Mouse (Mus musculus): ENCODE measurements around the gene Bbip1. TPM values are rescaled to one million over a fixed set of nuclear protein-coding genes. Genes with fewer than 3 reads are reported as not detected.
"Not testable (repeated sequence)": the region's sequence is repeated elsewhere in the genome, so short reads cannot be mapped to it uniquely, and the experiment has no call there.

Gene Bbip1
- polyA plus RNA-seq, 1 experiment = 31.0 TPM

- no peak overlapping the region for H3K4me3 ChIP-seq
- no peak for TF ChIP-seq CEBPB (IDR thresholded peaks at IDR 0.05; ENCODE audit: insufficient read depth, poor library complexity, severe bottlenecking)
- H3K4me2 ChIP-seq (ENCODE audit: low read depth) = no peak overlapping the region
- H3K27me3 ChIP-seq (ENCODE audit: control insufficient read depth, insufficient read depth, insufficient read length) = no peaks in the 10 kb centered on the region
- peaks cover 88% of the 10 kb centered on the region for H3K79me2 ChIP-seq (ENCODE audit: control insufficient read depth, insufficient read depth)
- no peak overlapping the region for H3ac ChIP-seq (ENCODE audit: control insufficient read depth, insufficient read length)
- no peaks in the 10 kb centered on the region for H3K36me3 ChIP-seq (ENCODE audit: control insufficient read depth, insufficient read depth)
These were observed 24.8 kb upstream of the Bbip1 start for GRCm38 (mm10) chr19:53969226-53969625.

- no peak overlapping the region for H3K4me3 ChIP-seq
- no peaks in the 10 kb centered on the region for H3K36me3 ChIP-seq (ENCODE audit: control insufficient read depth, insufficient read depth)
- no peak overlapping the region for H3ac ChIP-seq (ENCODE audit: control insufficient read depth, insufficient read length)
- H3K4me2 ChIP-seq (ENCODE audit: low read depth) = no peak overlapping the region
- TF ChIP-seq TCF3 (IDR thresholded peaks at IDR 0.05; ENCODE audit: insufficient read length, low read depth) (no peak), E2F4 (IDR thresholded peaks at IDR 0.05; ENCODE audit: insufficient read depth) (no peak), CEBPB (IDR thresholded peaks at IDR 0.05; ENCODE audit: insufficient read depth, poor library complexity, severe bottlenecking) (no peak), MAX (IDR thresholded peaks at IDR 0.05; ENCODE audit: low read depth) (no peak), POLR2A (IDR thresholded peaks at IDR 0.05; ENCODE audit: insufficient read length, low read depth) (no peak), USF1 (IDR thresholded peaks at IDR 0.05; ENCODE audit: low read depth) (no peak), MYOD1 (IDR thresholded peaks at IDR 0.05; ENCODE audit: control insufficient read depth in 1 of 3, insufficient read length in 2 of 3, low read depth in 2 of 3) (no peak), REST (IDR thresholded peaks at IDR 0.05; ENCODE audit: insufficient read depth, insufficient read length) (no peak), MYOG (IDR thresholded peaks at IDR 0.05; ENCODE audit: control insufficient read depth in 1 of 3, insufficient read depth in 1 of 3, insufficient read length in 2 of 3, low read depth in 2 of 3) (no peak), POLR2AphosphoS2 (IDR thresholded peaks at IDR 0.05; ENCODE audit: insufficient read length, low read depth) (no peak)
- H3K79me2 ChIP-seq (ENCODE audit: control insufficient read depth, insufficient read depth) = peaks cover 96% of the 10 kb centered on the region
- no peaks in the 10 kb centered on the region for H3K27me3 ChIP-seq (ENCODE audit: control insufficient read depth, insufficient read depth, insufficient read length)
These were observed 20.6 kb upstream of the Bbip1 start for GRCm38 (mm10) chr19:53964910-53965633.

- H3K79me2 ChIP-seq (ENCODE audit: control insufficient read depth, insufficient read depth) = peaks cover 96% of the 10 kb centered on the region
- not testable (repeated sequence) for H3K4me2 ChIP-seq (ENCODE audit: low read depth); H3K4me3 ChIP-seq; H3K27me3 ChIP-seq (ENCODE audit: control insufficient read depth, insufficient read depth, insufficient read length); H3ac ChIP-seq (ENCODE audit: control insufficient read depth, insufficient read length); H3K36me3 ChIP-seq (ENCODE audit: control insufficient read depth, insufficient read depth)
These were observed 19.9 kb upstream of the Bbip1 start for GRCm38 (mm10) chr19:53964347-53964746.

- no peak for TF ChIP-seq MAX (IDR thresholded peaks at IDR 0.05; ENCODE audit: low read depth)
- TF ChIP-seq REST (IDR thresholded peaks at IDR 0.05; ENCODE audit: insufficient read depth, insufficient read length) = no peak
- TF ChIP-seq TCF3 (IDR thresholded peaks at IDR 0.05; ENCODE audit: insufficient read length, low read depth) = no peak
- peak; percentile 91 for TF ChIP-seq CEBPB (IDR thresholded peaks at IDR 0.05; ENCODE audit: insufficient read depth, poor library complexity, severe bottlenecking)
- Histone ChIP-seq H3K36me3 (ENCODE audit: control insufficient read depth, insufficient read depth) (no peaks in the 10 kb centered on the region), H3K79me2 (ENCODE audit: control insufficient read depth, insufficient read depth) (peaks cover 97% of the 10 kb centered on the region), H3K4me2 (ENCODE audit: low read depth) (no peak overlapping the region), H3ac (ENCODE audit: control insufficient read depth, insufficient read length) (no peak overlapping the region), H3K4me3 (no peak overlapping the region), H3K27me3 (ENCODE audit: control insufficient read depth, insufficient read depth, insufficient read length) (no peaks in the 10 kb centered on the region)
These were observed 18.1 kb upstream of the Bbip1 start for GRCm38 (mm10) chr19:53962511-53962910.

GRCm38 (mm10) chr19:53957513-53957912 is 13.1 kb upstream of the Bbip1 start:
- Histone ChIP-seq H3K4me3 (no peak overlapping the region), H3K36me3 (ENCODE audit: control insufficient read depth, insufficient read depth) (no peaks in the 10 kb centered on the region)
- TF ChIP-seq REST (IDR thresholded peaks at IDR 0.05; ENCODE audit: insufficient read depth, insufficient read length) = no peak

GRCm38 (mm10) chr19:53945171-53946042 is 980 bp upstream of the Bbip1 start:
- no peaks in the 10 kb centered on the region for H3K27me3 ChIP-seq (ENCODE audit: control insufficient read depth, insufficient read depth, insufficient read length)
- peak overlapping the region; percentile 62 for H3K4me3 ChIP-seq

More at GRCm38 (mm10) chr19:53957513-53957912, 13.1 kb upstream of the Bbip1 start:
- Histone ChIP-seq H3K27me3 (ENCODE audit: control insufficient read depth, insufficient read depth, insufficient read length) (no peaks in the 10 kb centered on the region), H3ac (ENCODE audit: control insufficient read depth, insufficient read length) (no peak overlapping the region), H3K4me2 (ENCODE audit: low read depth) (no peak overlapping the region), H3K79me2 (ENCODE audit: control insufficient read depth, insufficient read depth) (peaks cover 99% of the 10 kb centered on the region)

More at GRCm38 (mm10) chr19:53945171-53946042, 980 bp upstream of the Bbip1 start:
- H3K4me2 ChIP-seq (ENCODE audit: low read depth) = peak overlapping the region; percentile 71
- H3ac ChIP-seq (ENCODE audit: control insufficient read depth, insufficient read length) = peak overlapping the region; percentile 98
- TF ChIP-seq CEBPB (IDR thresholded peaks at IDR 0.05; ENCODE audit: insufficient read depth, poor library complexity, severe bottlenecking) (no peak), USF1 (IDR thresholded peaks at IDR 0.05; ENCODE audit: low read depth) (no peak), TCF12 (IDR thresholded peaks at IDR 0.05; ENCODE audit: insufficient read depth, poor library complexity, severe bottlenecking) (no peak), TCF3 (IDR thresholded peaks at IDR 0.05; ENCODE audit: insufficient read length, low read depth) (no peak), POLR2A (IDR thresholded peaks at IDR 0.05; ENCODE audit: insufficient read length, low read depth) (no peak), E2F4 (IDR thresholded peaks at IDR 0.05; ENCODE audit: insufficient read depth) (no peak), POLR2AphosphoS2 (IDR thresholded peaks at IDR 0.05; ENCODE audit: insufficient read length, low read depth) (no peak), SRF (IDR thresholded peaks at IDR 0.05; ENCODE audit: control insufficient read depth, insufficient read length, low read depth) (no peak)
- peaks cover 50% of the 10 kb centered on the region for H3K79me2 ChIP-seq (ENCODE audit: control insufficient read depth, insufficient read depth)
- H3K36me3 ChIP-seq (ENCODE audit: control insufficient read depth, insufficient read depth) = no peaks in the 10 kb centered on the region
